Mouse (Mus musculus) limb, embryonic 11.5 days (tissue): ENCODE measurements at regions not wholly inside any gene's neighbourhood (a gene's known extent, or its start where the extent isn't known, plus 50 kb on each side); places are given as distances from the start of the nearest gene placed in this dataset.

Experiments
- ATAC-seq: fragments of 200-750 bp; cut with Nextera tagmentation; 2 replicates; pipeline ENCODE4 v1.8.0; 2017; ENCODE audit warnings: low read depth; ENCODE audit not compliant: insufficient number of reproducible peaks, low FRiP score, low TSS enrichment
- DNase-seq: peaks from one replicate; pipeline ENCODE4 v3.0.0-alpha.2; 2015; ENCODE audit warnings: low spot score
- H3K27ac ChIP-seq: fragments of 300-500 bp; sonication (generic); replicated peaks from 2 replicates; pipeline ENCODE4 v1.5.1; 2014; ENCODE audit warnings: low read depth, mild to moderate bottlenecking, low read length
- H3K27me3 ChIP-seq: fragments of 300-500 bp; sonication (generic); 2 replicates; pipeline ENCODE4 v1.6.1; 2014; ENCODE audit warnings: mild to moderate bottlenecking, low read length, mixed read lengths; ENCODE audit not compliant: control insufficient read depth, insufficient read depth
- H3K36me3 ChIP-seq: fragments of 300-500 bp; sonication (generic); 2 replicates; pipeline ENCODE4 v1.6.1; 2014; ENCODE audit warnings: mild to moderate bottlenecking, low read length, moderate library complexity, mixed read lengths; ENCODE audit not compliant: control insufficient read depth, insufficient read depth
- H3K4me1 ChIP-seq: fragments of 300-500 bp; sonication (generic); 2 replicates; pipeline ENCODE4 v1.6.1; 2014; ENCODE audit warnings: low read length, mixed read lengths; ENCODE audit not compliant: control insufficient read depth, insufficient read depth
- H3K4me2 ChIP-seq: fragments of 300-500 bp; sonication (generic); 2 replicates; pipeline ENCODE4 v1.6.1; 2014; ENCODE audit warnings: low read depth, mild to moderate bottlenecking, moderate library complexity; ENCODE audit not compliant: severe bottlenecking
- H3K4me3 ChIP-seq: fragments of 300-500 bp; sonication (generic); 2 replicates; pipeline ENCODE4 v1.5.1; 2014; ENCODE audit warnings: low read depth, low read length
- H3K9ac ChIP-seq: fragments of 300-500 bp; sonication (generic); 2 replicates; pipeline ENCODE4 v1.6.1; 2014; ENCODE audit warnings: mild to moderate bottlenecking, low read length
- H3K9me3 ChIP-seq: fragments of 300-500 bp; sonication (generic); 2 replicates; pipeline ENCODE4 v1.6.1; 2016; ENCODE audit warnings: low read length; ENCODE audit not compliant: control insufficient read depth
- WGBS: fragments of 180-500 bp; shearing (Covaris S2); extraction: QIAGEN DNeasy Blood & Tissue Kit; methylation state at CpG from one replicate; pipeline ENCODE4 v1.1.7; 2014; 5-methylcytosine and 5-hydroxymethylcytosine counted together

GRCm38 (mm10) chr1:184138661-184139060 lies 104.6 kb upstream of the 1700056E22Rik start:
- no peak for ATAC-seq
- no peaks in the 10 kb centered on the region for H3K9me3 ChIP-seq
- no peak for DNase-seq
- H3K9ac ChIP-seq, result no peak overlapping the region
- H3K27ac ChIP-seq, result no peak overlapping the region
- WGBS, result 83% methylated on average over 3 of the region's 3 CpGs
- no peaks in the 10 kb centered on the region for H3K4me1 ChIP-seq
- H3K4me2 ChIP-seq, result no peak overlapping the region
- H3K4me3 ChIP-seq, result no peak overlapping the region
- H3K36me3 ChIP-seq, result no peaks in the 10 kb centered on the region
- no peaks in the 10 kb centered on the region for H3K27me3 ChIP-seq

- WGBS, result 85% methylated on average over 4 of the region's 4 CpGs
Measured at GRCm38 (mm10) chr1:184130897-184131296, 96.8 kb upstream of the 1700056E22Rik start.

GRCm38 (mm10) chr1:184127321-184127720 lies 93.2 kb upstream of the 1700056E22Rik start:
- Histone ChIP-seq H3K9ac (no peak overlapping the region), H3K4me1 (no peaks in the 10 kb centered on the region), H3K36me3 (no peaks in the 10 kb centered on the region), H3K27me3 (no peaks in the 10 kb centered on the region), H3K27ac (no peak overlapping the region), H3K9me3 (no peaks in the 10 kb centered on the region; the same call in 1 of the 2 replicates), H3K4me2 (no peak overlapping the region), H3K4me3 (no peak overlapping the region)
- 84% methylated on average over 4 of the region's 4 CpGs for WGBS
- ATAC-seq, result no peak
- no peak for DNase-seq

More at GRCm38 (mm10) chr1:184130897-184131296, 96.8 kb upstream of the 1700056E22Rik start:
- ATAC-seq (no peak), DNase-seq (no peak)
- H3K4me3 ChIP-seq, result no peak overlapping the region
- H3K27me3 ChIP-seq, result no peaks in the 10 kb centered on the region
- no peak overlapping the region for H3K9ac ChIP-seq
- H3K27ac ChIP-seq, result no peak overlapping the region
- no peaks in the 10 kb centered on the region; the same call in 1 of the 2 replicates for H3K9me3 ChIP-seq
- no peaks in the 10 kb centered on the region for H3K4me1 ChIP-seq
- no peaks in the 10 kb centered on the region for H3K36me3 ChIP-seq
- H3K4me2 ChIP-seq, result no peak overlapping the region

- no peaks in the 10 kb centered on the region for H3K27me3 ChIP-seq
- ATAC-seq (no peak), DNase-seq (no peak)
- H3K4me2 ChIP-seq, result no peak overlapping the region
- no peaks in the 10 kb centered on the region; the same call in 1 of the 2 replicates for H3K9me3 ChIP-seq
- no peak overlapping the region for H3K27ac ChIP-seq
- H3K9ac ChIP-seq, result no peak overlapping the region
- H3K4me3 ChIP-seq, result no peak overlapping the region
- no peaks in the 10 kb centered on the region for H3K4me1 ChIP-seq
- 91% methylated on average over 3 of the region's 3 CpGs for WGBS
- no peaks in the 10 kb centered on the region for H3K36me3 ChIP-seq
Measured at GRCm38 (mm10) chr1:184126909-184127308, 92.8 kb upstream of the 1700056E22Rik start.
